Mouse (Mus musculus) spleen, postnatal 0 days (tissue): ENCODE results near the gene Ddx10. TPM values are rescaled to one million over a fixed set of nuclear protein-coding genes. Genes with fewer than 3 reads are reported as not detected.

Experiments used
- polyA plus RNA-seq: library from polyadenylated mRNA; unstranded; fragments of >200 nt; fragmentation: Nextera tagmentation; extraction: Ambion mirVana; gene quantifications from 2 replicates; pipeline ENCODE4 v1.2.1, GENCODE M21; 2015

Ddx10 gene
- polyA plus RNA-seq: 19.1 and 21.6 TPM in 2 replicates

DNA sequence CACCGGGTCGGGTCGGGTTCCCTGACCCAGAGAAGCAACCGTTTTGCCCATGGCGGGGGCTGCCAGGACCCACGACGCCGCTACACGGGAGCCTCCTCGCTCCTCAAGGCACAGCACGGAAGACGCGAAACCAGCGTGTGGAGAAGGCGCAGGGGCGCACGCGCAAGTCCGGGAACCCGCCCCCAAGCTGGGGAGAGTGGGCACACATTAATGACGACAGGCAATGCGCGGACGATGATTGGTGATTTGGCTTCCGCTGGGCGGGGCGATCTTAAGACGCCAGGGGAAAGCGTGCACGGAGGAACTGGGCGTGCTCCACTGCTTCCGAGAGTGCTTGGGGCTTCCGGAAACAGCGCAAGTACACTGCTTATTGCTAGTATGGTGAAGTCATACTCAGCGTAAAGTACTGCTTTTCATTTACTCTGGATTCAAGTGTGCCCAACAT lies at the start of gene Ddx10:
TSS of gene Ddx10 (minus strand) at position 101 of the 445 bp plus-strand sequence.

Other genes with a start within 250 kb of the Ddx10 start
- 0.04 and 0.08 TPM in 2 replicates for gene Exph5, start 53.6 kb upstream of the Ddx10 start, polyA plus RNA-seq
- gene Kdelc2, start 136.0 kb upstream of the Ddx10 start, polyA plus RNA-seq: 6.1 and 9.6 TPM in 2 replicates
- 1.9 and 2.1 TPM in 2 replicates for gene 4930550C14Rik, start 154.3 kb upstream of the Ddx10 start, polyA plus RNA-seq